Mouse (Mus musculus) limb, embryonic 12.5 days (tissue): ENCODE measurements at regions not wholly inside any gene's neighbourhood (a gene's known extent, or its start where the extent isn't known, plus 50 kb on each side); places are given as distances from the start of the nearest gene placed in this dataset.

Experiments used
- ATAC-seq: fragments of 200-750 bp; cut with Nextera tagmentation; 2 replicates; pipeline ENCODE4 v1.8.0; 2017; ENCODE audit warnings: low read depth, moderate TSS enrichment; ENCODE audit not compliant: insufficient number of reproducible peaks, insufficient read depth, low FRiP score, low TSS enrichment
- H3K27ac ChIP-seq: fragments of 300-500 bp; sonication (generic); 2 replicates; pipeline ENCODE4 v1.5.1; 2016; ENCODE audit warnings: mild to moderate bottlenecking, moderate library complexity
- H3K27me3 ChIP-seq: fragments of 300-500 bp; sonication (generic); 2 replicates; pipeline ENCODE4 v1.6.1; 2016; ENCODE audit warnings: mild to moderate bottlenecking, moderate library complexity
- H3K36me3 ChIP-seq: fragments of 300-500 bp; sonication (generic); 2 replicates; pipeline ENCODE4 v1.6.1; 2016; ENCODE audit warnings: mild to moderate bottlenecking, moderate library complexity
- H3K4me1 ChIP-seq: fragments of 300-500 bp; sonication (generic); replicated peaks from 2 replicates; pipeline ENCODE4 v1.6.1; 2016
- H3K4me2 ChIP-seq: fragments of 300-500 bp; sonication (generic); 2 replicates; pipeline ENCODE4 v1.6.1; 2016; ENCODE audit warnings: mild to moderate bottlenecking, moderate library complexity
- H3K4me3 ChIP-seq: fragments of 300-500 bp; sonication (generic); replicated peaks from 2 replicates; pipeline ENCODE4 v1.5.1; 2016; ENCODE audit warnings: mild to moderate bottlenecking
- H3K9ac ChIP-seq: fragments of 300-500 bp; sonication (generic); replicated peaks from 2 replicates; pipeline ENCODE4 v1.6.1; 2016; ENCODE audit warnings: mild to moderate bottlenecking, moderate library complexity
- H3K9me3 ChIP-seq: fragments of 300-500 bp; sonication (generic); 2 replicates; pipeline ENCODE4 v1.6.1; 2016; ENCODE audit warnings: mild to moderate bottlenecking, moderate library complexity
- WGBS: fragments of 180-500 bp; shearing (Covaris S2); methylation state at CpG from one replicate; pipeline ENCODE4 v1.1.7; 2016; 5-methylcytosine and 5-hydroxymethylcytosine counted together

DNA sequence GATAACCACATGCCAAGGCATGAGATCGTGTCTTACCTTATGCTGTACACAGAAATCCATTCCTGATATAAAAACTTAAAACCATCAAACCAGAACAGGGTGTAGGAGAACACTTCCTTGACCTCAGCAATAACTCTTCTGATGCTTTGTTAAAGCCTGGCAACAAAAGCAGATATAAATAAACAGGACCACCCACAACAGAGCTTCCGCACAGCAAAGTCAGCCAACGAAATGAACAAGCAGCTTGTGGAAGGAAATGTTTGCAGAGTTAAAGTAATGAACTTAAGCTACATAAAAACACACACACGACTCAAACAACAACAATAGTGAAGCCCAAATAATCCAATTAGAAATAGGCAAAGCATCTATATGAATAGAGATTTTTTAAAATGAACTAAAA is 54.8 kb upstream of the Bach2 start:
- ATAC-seq, result no peak
- Histone ChIP-seq H3K4me3 (no peak overlapping the region), H3K27me3 (no peaks in the 10 kb centered on the region), H3K4me2 (no peak overlapping the region), H3K36me3 (no peaks in the 10 kb centered on the region), H3K4me1 (peaks cover 22% of the 10 kb centered on the region), H3K27ac (no peak overlapping the region), H3K9ac (no peak overlapping the region), H3K9me3 (no peaks in the 10 kb centered on the region)
- WGBS, result 79% methylated on average over 4 of the region's 4 CpGs

DNA sequence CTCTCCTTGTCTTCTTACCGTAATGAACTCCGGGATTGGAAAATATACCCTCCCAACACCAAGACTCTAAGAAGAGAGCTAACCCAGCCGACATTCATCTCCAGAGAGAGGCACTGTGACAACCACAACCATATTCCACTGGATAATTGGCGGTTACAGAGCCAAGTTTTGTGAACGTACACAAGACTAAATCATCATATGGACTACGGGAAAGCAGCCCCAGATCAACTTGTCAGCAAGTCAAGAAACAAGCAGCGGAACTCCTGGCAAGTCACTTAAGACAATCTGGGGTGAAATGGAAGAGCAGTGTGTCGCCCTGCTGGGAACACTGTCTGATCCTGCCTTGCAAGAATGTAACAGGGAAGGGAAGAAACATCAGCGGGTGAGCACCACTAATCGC is 52.6 kb upstream of the Bach2 start:
- 80% methylated on average over 10 of the region's 10 CpGs for WGBS
- Histone ChIP-seq H3K36me3 (no peaks in the 10 kb centered on the region), H3K9me3 (no peaks in the 10 kb centered on the region), H3K4me2 (no peak overlapping the region), H3K4me1 (peaks cover 11% of the 10 kb centered on the region; the same call in 1 of the 2 replicates), H3K27ac (no peak overlapping the region), H3K4me3 (no peak overlapping the region), H3K9ac (no peak overlapping the region), H3K27me3 (no peaks in the 10 kb centered on the region)
- ATAC-seq, result no peak

DNA sequence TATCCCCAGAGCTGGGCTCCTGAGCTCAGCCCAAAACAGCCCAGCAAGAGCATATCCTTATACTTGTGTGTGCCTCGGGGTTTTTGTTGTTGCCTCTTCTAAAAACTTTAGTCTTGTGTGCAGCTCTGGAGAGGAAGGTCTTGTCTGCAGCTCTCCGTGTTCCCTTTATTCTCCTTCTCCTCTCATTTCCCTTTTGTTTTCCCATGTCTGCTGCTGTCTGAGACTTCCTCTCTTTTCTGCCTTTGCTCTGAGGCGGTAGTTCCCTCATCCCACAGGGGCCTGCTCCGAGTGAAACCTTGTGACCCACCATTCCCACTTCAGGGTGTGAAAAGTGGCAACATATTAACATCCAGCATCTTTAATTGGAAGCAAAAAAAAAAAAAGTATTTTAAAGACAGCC is 51.5 kb upstream of the Bach2 start:
- Histone ChIP-seq H3K4me3 (no peak overlapping the region), H3K36me3 (no peaks in the 10 kb centered on the region), H3K9ac (no peak overlapping the region), H3K4me1 (peaks cover 11% of the 10 kb centered on the region; the same call in 1 of the 2 replicates), H3K9me3 (no peaks in the 10 kb centered on the region), H3K27ac (no peak overlapping the region), H3K4me2 (no peak overlapping the region), H3K27me3 (no peaks in the 10 kb centered on the region)
- ATAC-seq, result no peak
- WGBS, result 74% methylated on average over 4 of the region's 4 CpGs

DNA sequence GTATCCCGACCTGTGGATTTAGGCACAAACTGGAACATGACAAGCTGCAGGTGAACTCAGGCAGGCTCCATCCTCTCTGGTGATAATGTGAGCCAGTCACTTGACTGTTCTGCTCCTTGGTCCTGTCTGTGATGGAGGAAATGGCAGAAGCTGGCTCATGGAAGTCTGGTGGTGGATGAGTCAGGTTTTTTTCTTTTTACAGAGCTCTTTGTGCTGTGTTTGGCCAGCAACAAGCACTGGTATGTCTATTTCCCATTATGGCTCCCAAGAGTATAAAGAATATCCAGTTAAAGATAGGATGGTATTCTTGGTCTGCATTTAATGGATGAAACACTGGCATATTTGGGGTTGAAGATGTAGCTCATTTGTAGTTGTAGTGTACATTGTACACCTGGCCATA is 50.5 kb upstream of the Bach2 start:
- Histone ChIP-seq H3K36me3 (no peaks in the 10 kb centered on the region), H3K9me3 (no peaks in the 10 kb centered on the region), H3K4me2 (no peak overlapping the region), H3K4me1 (peaks cover 11% of the 10 kb centered on the region; the same call in 1 of the 2 replicates), H3K27ac (no peak overlapping the region), H3K27me3 (no peaks in the 10 kb centered on the region), H3K4me3 (no peak overlapping the region), H3K9ac (no peak overlapping the region)
- 88% methylated on average over 1 of the region's 1 CpGs for WGBS
- ATAC-seq, result no peak

DNA sequence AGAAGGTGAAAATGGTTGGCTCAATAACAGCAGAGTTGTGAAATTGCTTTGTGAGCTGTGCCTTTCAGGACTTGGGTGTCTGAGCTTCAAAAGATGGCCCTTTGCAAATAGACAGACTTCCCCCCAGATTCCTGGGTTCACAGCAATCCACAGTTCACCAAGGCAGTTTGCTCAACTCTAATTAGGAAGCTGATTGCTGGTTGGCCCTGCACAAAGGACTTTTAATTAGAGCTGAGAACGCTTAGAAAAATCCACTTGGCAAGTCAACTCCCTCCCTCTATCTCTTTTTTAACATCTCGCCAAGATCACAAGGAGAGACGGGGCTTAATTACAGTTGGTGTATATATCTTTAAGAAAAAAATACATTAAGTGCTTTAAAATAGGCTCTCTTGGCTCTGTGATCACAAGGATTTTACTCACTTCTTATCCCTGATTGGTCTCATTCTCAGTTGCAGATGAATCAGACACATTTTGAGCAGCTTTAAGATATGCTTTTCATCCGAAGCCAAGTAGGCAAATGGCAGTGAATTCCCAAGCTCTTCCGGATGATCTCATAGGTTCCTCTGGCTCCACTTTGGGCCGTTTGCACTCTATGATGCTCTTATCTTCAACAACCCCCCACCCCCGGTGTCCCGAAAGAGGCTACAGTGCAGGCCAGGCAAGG is 49.7 kb upstream of the Bach2 start:
- H3K4me1 ChIP-seq, result peaks cover 11% of the 10 kb centered on the region; the same call in 1 of the 2 replicates
- no peaks in the 10 kb centered on the region for H3K27me3 ChIP-seq
- no peak for ATAC-seq
- H3K4me2 ChIP-seq, result no peak overlapping the region
- no peak overlapping the region for H3K4me3 ChIP-seq
- 69% methylated on average over 8 of the region's 8 CpGs for WGBS
- no peak overlapping the region for H3K9ac ChIP-seq
- H3K36me3 ChIP-seq, result no peaks in the 10 kb centered on the region
- no peak overlapping the region for H3K27ac ChIP-seq
- H3K9me3 ChIP-seq, result no peaks in the 10 kb centered on the region
